Comparison of ENCODE assay signal across 8 mouse cellular contexts in the genomic region with DNA sequence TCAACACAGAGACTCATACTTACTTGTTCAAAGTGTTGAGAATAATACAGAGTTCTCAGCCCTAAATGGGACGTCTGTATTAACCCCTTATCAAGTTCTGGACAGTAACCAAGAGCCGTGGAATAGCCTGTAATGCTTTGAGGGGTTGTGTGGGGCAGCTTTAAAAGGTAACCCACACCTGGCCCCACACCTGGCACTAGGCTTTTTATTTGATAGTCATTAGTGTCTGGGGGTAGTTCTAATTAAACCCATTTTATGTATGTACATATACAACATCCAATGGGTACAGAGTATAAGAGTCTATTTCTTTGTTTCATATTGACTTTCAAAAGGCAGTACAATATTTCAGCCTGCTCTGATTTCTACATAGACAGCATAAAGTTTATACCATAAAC. TPM values are rescaled to one million over a fixed set of nuclear protein-coding genes. Genes with fewer than 3 reads are reported as not detected.
DNase-seq lines count a peak whose midpoint lies in the region; ATAC-seq and TF ChIP-seq lines count a peak whose summit lies in the region.

No protein-coding gene starts in this region.

- TF ChIP-seq EP300 in stomach, postnatal 0 days (optimal IDR thresholded peaks at IDR 0.05) = no peak

- H3K36me3 ChIP-seq in lung, embryonic 16.5 days (ENCODE audit: control insufficient read depth, insufficient read depth, low read length) = no peaks in the 10 kb centered on the region
- H3K36me3 ChIP-seq in liver, embryonic 12.5 days = peaks cover 6% of the 10 kb centered on the region; the same call in 1 of the 2 replicates
- no peaks in the 10 kb centered on the region for H3K36me3 ChIP-seq in stomach, postnatal 0 days (ENCODE audit: control insufficient read depth, insufficient read depth, low read length)

- WGBS in lung, embryonic 16.5 days = 47% methylated on average over 2 of the region's 2 CpGs
- WGBS in liver, embryonic 12.5 days (ENCODE audit: insufficient replicate concordance) = 41% methylated on average over 2 of the region's 2 CpGs
- WGBS in stomach, postnatal 0 days = 48% methylated on average over 2 of the region's 2 CpGs

- 0 out of 2 replicates have a peak, but pooled peaks have one; percentile 2 for ATAC-seq in cerebellum, adult (ENCODE audit: insufficient number of reproducible peaks, low FRiP score, low TSS enrichment)
- ATAC-seq in lung, embryonic 16.5 days (ENCODE audit: low read depth) = peak; percentile 3; the same call in 1 of the 2 replicates
- ATAC-seq in liver, embryonic 12.5 days = no peak; the same call in 1 of the 2 replicates
- ATAC-seq in stomach, postnatal 0 days (ENCODE audit: low FRiP score, low TSS enrichment) = no peak; the same call in 1 of the 2 replicates

- no peak for DNase-seq in cerebellum, postnatal 36 days
- DNase-seq in lung, adult 18-20 months = no peak
- DNase-seq in stomach, postnatal 0 days (ENCODE audit: low spot score) = no peak
- DNase-seq in cerebellum, postnatal 25 days = no peak
- DNase-seq in thymus, postnatal 0 days (ENCODE audit: low spot score) = no peak

- TF ChIP-seq CTCF in stomach, postnatal 0 days (IDR thresholded peaks at IDR 0.05; ENCODE audit: low read depth) = no peak

- H3K27me3 ChIP-seq in lung, embryonic 16.5 days (ENCODE audit: control insufficient read depth, insufficient read depth, low read depth, low read length) = no peaks in the 10 kb centered on the region
- peaks cover 21% of the 10 kb centered on the region for H3K27me3 ChIP-seq in liver, embryonic 12.5 days (replicated peaks)
- H3K27me3 ChIP-seq in stomach, postnatal 0 days (ENCODE audit: control insufficient read depth, insufficient read depth, low read length) = no peaks in the 10 kb centered on the region

- no peaks in the 10 kb centered on the region for H3K9me3 ChIP-seq in lung, embryonic 16.5 days (ENCODE audit: control insufficient read depth, low read length)
- no peaks in the 10 kb centered on the region for H3K9me3 ChIP-seq in liver, embryonic 12.5 days (replicated peaks)
- no peaks in the 10 kb centered on the region for H3K9me3 ChIP-seq in stomach, postnatal 0 days (ENCODE audit: control insufficient read depth, low read length)

- peak overlapping the region; percentile 100 for H3K4me2 ChIP-seq in lung, embryonic 16.5 days (ENCODE audit: low read depth, low read length)
- peak overlapping the region; percentile 79 for H3K4me2 ChIP-seq in liver, embryonic 12.5 days
- H3K4me2 ChIP-seq in stomach, postnatal 0 days (replicated peaks; ENCODE audit: low read depth) = peak overlapping the region; percentile 98

- H3K9ac ChIP-seq in lung, embryonic 16.5 days (ENCODE audit: low read length) = no peak overlapping the region
- H3K9ac ChIP-seq in liver, embryonic 12.5 days = no peak overlapping the region
- no peak overlapping the region for H3K9ac ChIP-seq in stomach, postnatal 0 days (ENCODE audit: low read length)

- no peak overlapping the region for H3K27ac ChIP-seq in lung, embryonic 16.5 days (ENCODE audit: low read length)
- no peak overlapping the region for H3K27ac ChIP-seq in liver, embryonic 12.5 days
- H3K27ac ChIP-seq in stomach, postnatal 0 days (replicated peaks) = no peak overlapping the region

- peak overlapping the region; percentile 58 for H3K4me3 ChIP-seq in lung, embryonic 16.5 days (ENCODE audit: low read length)
- no peak overlapping the region for H3K4me3 ChIP-seq in liver, embryonic 12.5 days
- H3K4me3 ChIP-seq in stomach, postnatal 0 days (ENCODE audit: low read depth, low read length) = 0 out of 2 replicates have a peak overlapping the region, but pooled peaks have one; percentile 69

- H3K4me1 ChIP-seq in lung, embryonic 16.5 days (replicated peaks; ENCODE audit: control insufficient read depth, insufficient read depth, low read length) = peaks cover 8% of the 10 kb centered on the region; the same call in 1 of the 2 replicates
- peaks cover 11% of the 10 kb centered on the region; the same call in 1 of the 2 replicates for H3K4me1 ChIP-seq in liver, embryonic 12.5 days
- no peaks in the 10 kb centered on the region; the same call in 1 of the 2 replicates for H3K4me1 ChIP-seq in stomach, postnatal 0 days (replicated peaks; ENCODE audit: control insufficient read depth, insufficient read depth)

RNA-seq across cellular contexts. Expression of a gene that starts 4.6 kb away (rescaled TPM):
- polyA plus RNA-seq in lung, embryonic 16.5 days (2015; fragmentation: Nextera tagmentation; extraction: Ambion mirVana) = 0.09 and 0.29 TPM in 2 replicates
- 0.57 and 0.68 TPM in 2 replicates for polyA plus RNA-seq in liver, embryonic 12.5 days (2016; fragmentation: Nextera tagmentation; extraction: Ambion mirVana)
- 1.2 and 1.5 TPM in 2 replicates for polyA plus RNA-seq in stomach, postnatal 0 days (2015; fragmentation: Nextera tagmentation; extraction: Ambion mirVana)
- polyA plus RNA-seq in thymus, postnatal 0 days (2015; fragmentation: Nextera tagmentation; extraction: Ambion mirVana) = 0.12 TPM in 1 of 2 replicates, not detected in the other

RNA-seq across cellular contexts. Expression of a gene that starts 38.0 kb away (rescaled TPM):
- polyA plus RNA-seq in lung, embryonic 16.5 days (2015; fragmentation: Nextera tagmentation; extraction: Ambion mirVana) = not detected in 2 replicates
- polyA plus RNA-seq in liver, embryonic 12.5 days (2016; fragmentation: Nextera tagmentation; extraction: Ambion mirVana) = 0.33 TPM in 1 of 2 replicates, not detected in the other
- 0.04 TPM in 1 of 2 replicates, not detected in the other for polyA plus RNA-seq in stomach, postnatal 0 days (2015; fragmentation: Nextera tagmentation; extraction: Ambion mirVana)
- 0.07 and 0.17 TPM in 2 replicates for polyA plus RNA-seq in thymus, postnatal 0 days (2015; fragmentation: Nextera tagmentation; extraction: Ambion mirVana)

RNA-seq across cellular contexts. Expression of a gene that starts 49.6 kb away (rescaled TPM):
- polyA plus RNA-seq in lung, embryonic 16.5 days (2015; fragmentation: Nextera tagmentation; extraction: Ambion mirVana) = 31.1 and 33.6 TPM in 2 replicates
- polyA plus RNA-seq in liver, embryonic 12.5 days (2016; fragmentation: Nextera tagmentation; extraction: Ambion mirVana) = 34.1 and 35.4 TPM in 2 replicates
- 8.2 TPM in 2 replicates for polyA plus RNA-seq in stomach, postnatal 0 days (2015; fragmentation: Nextera tagmentation; extraction: Ambion mirVana)
- polyA plus RNA-seq in thymus, postnatal 0 days (2015; fragmentation: Nextera tagmentation; extraction: Ambion mirVana) = 32.3 and 35.0 TPM in 2 replicates

Comparison
In these comparisons a context has a peak if more than half of its experiments do, and no peak if none do; other contexts are left out.
1. ATAC-seq: peak in cerebellum, adult (single experiment) and lung, embryonic 16.5 days (single experiment); none in liver, embryonic 12.5 days (single experiment) and stomach, postnatal 0 days (single experiment).
2. Peak in every context shown above with its lines, with median percentiles within 50 percentile points of each other: H3K4me2 ChIP-seq.